Mouse (Mus musculus) brain, adult 2 months (tissue): Measurements from ENCODE around the gene Scaf4.

Source experiments
- DNase-seq: peaks from one replicate; pipeline ENCODE4 v3.0.0; 2011; ENCODE audit warnings: low read depth, low spot score

The Scaf4 gene

GRCm38 (mm10) chr16:90203226-90203962, 80.9 kb downstream of the Scaf4 start:
- DNase-seq: no peak

- no peak for DNase-seq
Measured at GRCm38 (mm10) chr16:90202140-90202539, 82.2 kb downstream of the Scaf4 start.

GRCm38 (mm10) chr16:90199174-90199573, 85.1 kb downstream of the Scaf4 start:
- peak; percentile 40 for DNase-seq

GRCm38 (mm10) chr16:90198626-90199025, 85.7 kb downstream of the Scaf4 start:
- DNase-seq: no peak

GRCm38 (mm10) chr16:90197337-90197973, 86.8 kb downstream of the Scaf4 start:
- DNase-seq: peak; percentile 85

GRCm38 (mm10) chr16:90196688-90197240, 87.5 kb downstream of the Scaf4 start:
- DNase-seq: no peak

- no peak for DNase-seq
Measured at GRCm38 (mm10) chr16:90193719-90194118, 90.6 kb downstream of the Scaf4 start.

- no peak for DNase-seq
Measured at GRCm38 (mm10) chr16:90191289-90191688, 93.0 kb downstream of the Scaf4 start.

GRCm38 (mm10) chr16:90187453-90187852, 96.8 kb downstream of the Scaf4 start:
- no peak for DNase-seq

GRCm38 (mm10) chr16:90185928-90186588, 98.2 kb downstream of the Scaf4 start:
- peak; percentile 89 for DNase-seq

GRCm38 (mm10) chr16:90184135-90184534, 100.2 kb downstream of the Scaf4 start:
- DNase-seq: no peak

GRCm38 (mm10) chr16:90181673-90182072, 102.6 kb downstream of the Scaf4 start:
- DNase-seq: no peak

GRCm38 (mm10) chr16:90180975-90181374, 103.3 kb downstream of the Scaf4 start:
- DNase-seq: no peak

GRCm38 (mm10) chr16:90179892-90180291, 104.4 kb downstream of the Scaf4 start:
- DNase-seq: no peak

GRCm38 (mm10) chr16:90178404-90178803, 105.9 kb downstream of the Scaf4 start:
- DNase-seq: no peak

- peak; percentile 39 for DNase-seq
Measured at GRCm38 (mm10) chr16:90177425-90177824, 106.9 kb downstream of the Scaf4 start.

- peak; percentile 92 for DNase-seq
Measured at GRCm38 (mm10) chr16:90176472-90176871, 107.8 kb downstream of the Scaf4 start.
